Mouse (Mus musculus): Measurements from ENCODE around the gene Ank. TPM values are rescaled to one million over a fixed set of nuclear protein-coding genes. Genes with fewer than 3 reads are reported as not detected.

Gene Ank
- polyA plus RNA-seq, 1 experiment = 9.7 TPM

GRCm38 (mm10) chr15:27570385-27570784 is 103.9 kb downstream of the Ank start:
- Histone ChIP-seq H3K36me3 (ENCODE audit: control insufficient read depth, insufficient read depth, low read length, poor library complexity, severe bottlenecking) (no peaks in the 10 kb centered on the region), H3K27ac (ENCODE audit: insufficient read depth, low read length) (no peak overlapping the region), H3K9me3 (replicated peaks; ENCODE audit: control insufficient read depth, insufficient read depth, low read length, poor library complexity, severe bottlenecking) (no peaks in the 10 kb centered on the region), H3K4me1 (ENCODE audit: control insufficient read depth, insufficient read depth, low read length) (no peaks in the 10 kb centered on the region), H3K9ac (ENCODE audit: low read depth, poor library complexity, severe bottlenecking) (no peak overlapping the region), H3K27me3 (ENCODE audit: control insufficient read depth, insufficient read depth, low read length, poor library complexity, severe bottlenecking) (no peaks in the 10 kb centered on the region), H3K4me3 (ENCODE audit: low read depth, low read length) (no peak overlapping the region)
- TF ChIP-seq CTCF (IDR thresholded peaks at IDR 0.05; ENCODE audit: low read depth, low read length) = no peak
- no peak for TF ChIP-seq EP300 (IDR thresholded peaks at IDR 0.05; ENCODE audit: insufficient read depth, low read depth, low read length)
- no peak for TF ChIP-seq POLR2A (IDR thresholded peaks at IDR 0.05; ENCODE audit: insufficient read depth, low read length)

GRCm38 (mm10) chr15:27571179-27571578 is 104.7 kb downstream of the Ank start:
- Histone ChIP-seq H3K9me3 (replicated peaks; ENCODE audit: control insufficient read depth, insufficient read depth, low read length, poor library complexity, severe bottlenecking) (no peaks in the 10 kb centered on the region), H3K4me3 (ENCODE audit: low read depth, low read length) (no peak overlapping the region), H3K4me1 (ENCODE audit: control insufficient read depth, insufficient read depth, low read length) (no peaks in the 10 kb centered on the region), H3K36me3 (ENCODE audit: control insufficient read depth, insufficient read depth, low read length, poor library complexity, severe bottlenecking) (no peaks in the 10 kb centered on the region), H3K9ac (ENCODE audit: low read depth, poor library complexity, severe bottlenecking) (no peak overlapping the region), H3K27ac (ENCODE audit: insufficient read depth, low read length) (no peak overlapping the region), H3K27me3 (ENCODE audit: control insufficient read depth, insufficient read depth, low read length, poor library complexity, severe bottlenecking) (no peaks in the 10 kb centered on the region)
- TF ChIP-seq CTCF (IDR thresholded peaks at IDR 0.05; ENCODE audit: low read depth, low read length) (no peak), POLR2A (IDR thresholded peaks at IDR 0.05; ENCODE audit: insufficient read depth, low read length) (no peak), EP300 (IDR thresholded peaks at IDR 0.05; ENCODE audit: insufficient read depth, low read depth, low read length) (no peak)

GRCm38 (mm10) chr15:27574992-27575781 is 108.7 kb downstream of the Ank start:
- Histone ChIP-seq H3K36me3 (ENCODE audit: control insufficient read depth, insufficient read depth, low read length, poor library complexity, severe bottlenecking) (no peaks in the 10 kb centered on the region), H3K4me1 (ENCODE audit: control insufficient read depth, insufficient read depth, low read length) (no peaks in the 10 kb centered on the region), H3K4me3 (ENCODE audit: low read depth, low read length) (no peak overlapping the region), H3K27ac (ENCODE audit: insufficient read depth, low read length) (no peak overlapping the region), H3K9ac (ENCODE audit: low read depth, poor library complexity, severe bottlenecking) (no peak overlapping the region), H3K27me3 (ENCODE audit: control insufficient read depth, insufficient read depth, low read length, poor library complexity, severe bottlenecking) (no peaks in the 10 kb centered on the region), H3K9me3 (replicated peaks; ENCODE audit: control insufficient read depth, insufficient read depth, low read length, poor library complexity, severe bottlenecking) (no peaks in the 10 kb centered on the region)
- no peak for TF ChIP-seq POLR2A (IDR thresholded peaks at IDR 0.05; ENCODE audit: insufficient read depth, low read length)
- no peak for TF ChIP-seq EP300 (IDR thresholded peaks at IDR 0.05; ENCODE audit: insufficient read depth, low read depth, low read length)
- no peak for TF ChIP-seq CTCF (IDR thresholded peaks at IDR 0.05; ENCODE audit: low read depth, low read length)

- no peaks in the 10 kb centered on the region for H3K27me3 ChIP-seq (ENCODE audit: control insufficient read depth, insufficient read depth, low read length, poor library complexity, severe bottlenecking)
- no peak overlapping the region for H3K27ac ChIP-seq (ENCODE audit: insufficient read depth, low read length)
- H3K36me3 ChIP-seq (ENCODE audit: control insufficient read depth, insufficient read depth, low read length, poor library complexity, severe bottlenecking) = no peaks in the 10 kb centered on the region
These were observed 109.5 kb downstream of the Ank start for GRCm38 (mm10) chr15:27575932-27576331.

GRCm38 (mm10) chr15:27576886-27577285 is 110.4 kb downstream of the Ank start:
- Histone ChIP-seq H3K4me1 (ENCODE audit: control insufficient read depth, insufficient read depth, low read length) (peaks cover 2% of the 10 kb centered on the region), H3K4me3 (ENCODE audit: low read depth, low read length) (no peak overlapping the region), H3K9me3 (replicated peaks; ENCODE audit: control insufficient read depth, insufficient read depth, low read length, poor library complexity, severe bottlenecking) (no peaks in the 10 kb centered on the region), H3K36me3 (ENCODE audit: control insufficient read depth, insufficient read depth, low read length, poor library complexity, severe bottlenecking) (no peaks in the 10 kb centered on the region), H3K27me3 (ENCODE audit: control insufficient read depth, insufficient read depth, low read length, poor library complexity, severe bottlenecking) (no peaks in the 10 kb centered on the region), H3K27ac (ENCODE audit: insufficient read depth, low read length) (no peak overlapping the region), H3K9ac (ENCODE audit: low read depth, poor library complexity, severe bottlenecking) (no peak overlapping the region)
- no peak for TF ChIP-seq CTCF (IDR thresholded peaks at IDR 0.05; ENCODE audit: low read depth, low read length)
- no peak for TF ChIP-seq EP300 (IDR thresholded peaks at IDR 0.05; ENCODE audit: insufficient read depth, low read depth, low read length)
- TF ChIP-seq POLR2A (IDR thresholded peaks at IDR 0.05; ENCODE audit: insufficient read depth, low read length) = no peak

More at GRCm38 (mm10) chr15:27575932-27576331, 109.5 kb downstream of the Ank start:
- no peak overlapping the region for H3K4me3 ChIP-seq (ENCODE audit: low read depth, low read length)
- H3K4me1 ChIP-seq (ENCODE audit: control insufficient read depth, insufficient read depth, low read length) = no peaks in the 10 kb centered on the region
- H3K9me3 ChIP-seq (replicated peaks; ENCODE audit: control insufficient read depth, insufficient read depth, low read length, poor library complexity, severe bottlenecking) = no peaks in the 10 kb centered on the region
- H3K9ac ChIP-seq (ENCODE audit: low read depth, poor library complexity, severe bottlenecking) = no peak overlapping the region
- TF ChIP-seq EP300 (IDR thresholded peaks at IDR 0.05; ENCODE audit: insufficient read depth, low read depth, low read length) (no peak), POLR2A (IDR thresholded peaks at IDR 0.05; ENCODE audit: insufficient read depth, low read length) (no peak), CTCF (IDR thresholded peaks at IDR 0.05; ENCODE audit: low read depth, low read length) (no peak)

Measured in ES-Bruce4 (cell line).